Mouse (Mus musculus): Measurements from ENCODE around the gene Ankrd11. TPM values are rescaled to one million over a fixed set of nuclear protein-coding genes. Genes with fewer than 3 reads are reported as not detected.
A peak's percentile ranks its signal among the peaks of the same experiment; 100 is the strongest.
"Not testable (repeated sequence)": the region's sequence is repeated elsewhere in the genome, so short reads cannot be mapped to it uniquely, and the experiment has no call there.

Ankrd11 gene
- polyA plus RNA-seq, 1 experiment from 2014 or later = 34.4 TPM

- ATAC-seq = no peak
- no peak overlapping the region for H3K4me2 ChIP-seq (replicated peaks)
Observed at GRCm38 (mm10) chr8:123051458-123051857, 9.4 kb upstream of the Ankrd11 start.

GRCm38 (mm10) chr8:123048402-123048801 lies 6.3 kb upstream of the Ankrd11 start:
- H3K36me3 ChIP-seq = no peaks in the 10 kb centered on the region
- no peaks in the 10 kb centered on the region for H3K9me3 ChIP-seq
- no peak overlapping the region for H3K27ac ChIP-seq
- 94% methylated on average over 7 of the region's 7 CpGs for WGBS
- peaks cover 7% of the 10 kb centered on the region for H3K4me1 ChIP-seq (replicated peaks)
- H3K27me3 ChIP-seq = no peaks in the 10 kb centered on the region
- no peak for ATAC-seq
- H3K9ac ChIP-seq (replicated peaks) = no peak overlapping the region
- no peak overlapping the region for H3K4me3 ChIP-seq (replicated peaks)
- H3K4me2 ChIP-seq (replicated peaks) = no peak overlapping the region

More at GRCm38 (mm10) chr8:123051458-123051857, 9.4 kb upstream of the Ankrd11 start:
- Histone ChIP-seq H3K9ac (replicated peaks) (no peak overlapping the region), H3K4me1 (replicated peaks) (no peaks in the 10 kb centered on the region), H3K4me3 (replicated peaks) (no peak overlapping the region), H3K27me3 (no peaks in the 10 kb centered on the region), H3K9me3 (no peaks in the 10 kb centered on the region), H3K36me3 (no peaks in the 10 kb centered on the region), H3K27ac (no peak overlapping the region)
- WGBS = 76% methylated on average over 5 of the region's 5 CpGs

- H3K27ac ChIP-seq = no peak overlapping the region
- H3K4me3 ChIP-seq (replicated peaks) = no peak overlapping the region
- no peaks in the 10 kb centered on the region for H3K36me3 ChIP-seq
- no peak overlapping the region for H3K4me2 ChIP-seq (replicated peaks)
- WGBS = 89% methylated on average over 7 of the region's 7 CpGs
- no peak overlapping the region; the same call in 1 of the 2 replicates for H3K9ac ChIP-seq (replicated peaks)
- no peaks in the 10 kb centered on the region for H3K27me3 ChIP-seq
- no peak for ATAC-seq
- peaks cover 12% of the 10 kb centered on the region for H3K4me1 ChIP-seq (replicated peaks)
- H3K9me3 ChIP-seq = no peaks in the 10 kb centered on the region
Observed at GRCm38 (mm10) chr8:123047827-123048226, 5.8 kb upstream of the Ankrd11 start.

- 85% methylated on average over 4 of the region's 4 CpGs for WGBS
- Histone ChIP-seq H3K4me3 (replicated peaks) (no peak overlapping the region), H3K27ac (no peak overlapping the region), H3K36me3 (no peaks in the 10 kb centered on the region), H3K27me3 (no peaks in the 10 kb centered on the region), H3K4me1 (replicated peaks) (peaks cover 12% of the 10 kb centered on the region), H3K9ac (replicated peaks) (no peak overlapping the region), H3K4me2 (replicated peaks) (no peak overlapping the region), H3K9me3 (no peaks in the 10 kb centered on the region)
- ATAC-seq = no peak
Observed at GRCm38 (mm10) chr8:123046706-123047105, 4.6 kb upstream of the Ankrd11 start.

GRCm38 (mm10) chr8:123044743-123045425 lies 2.8 kb upstream of the Ankrd11 start:
- not testable (repeated sequence) for ATAC-seq; H3K27ac ChIP-seq; H3K4me3 ChIP-seq (replicated peaks); H3K27me3 ChIP-seq; H3K36me3 ChIP-seq; H3K9ac ChIP-seq (replicated peaks); H3K4me2 ChIP-seq (replicated peaks); H3K9me3 ChIP-seq
- WGBS = 97% methylated on average over 23 of the region's 23 CpGs
- H3K4me1 ChIP-seq (replicated peaks) = peaks cover 23% of the 10 kb centered on the region

- Histone ChIP-seq H3K9ac (replicated peaks) (no peak overlapping the region), H3K27me3 (no peaks in the 10 kb centered on the region), H3K36me3 (no peaks in the 10 kb centered on the region), H3K4me3 (replicated peaks) (no peak overlapping the region), H3K4me2 (replicated peaks) (no peak overlapping the region), H3K27ac (no peak overlapping the region), H3K4me1 (replicated peaks) (peaks cover 33% of the 10 kb centered on the region), H3K9me3 (no peaks in the 10 kb centered on the region)
- no peak for ATAC-seq
- 88% methylated on average over 3 of the region's 3 CpGs for WGBS
Observed at GRCm38 (mm10) chr8:123043941-123044340, 1.9 kb upstream of the Ankrd11 start.

- Histone ChIP-seq H3K36me3 (no peaks in the 10 kb centered on the region), H3K9ac (replicated peaks) (peak overlapping the region; percentile 88), H3K27me3 (no peaks in the 10 kb centered on the region), H3K4me2 (replicated peaks) (peak overlapping the region; percentile 72), H3K27ac (peak overlapping the region; percentile 95), H3K4me1 (replicated peaks) (peaks cover 39% of the 10 kb centered on the region), H3K4me3 (replicated peaks) (peak overlapping the region; percentile 100), H3K9me3 (no peaks in the 10 kb centered on the region)
- WGBS = 29% methylated on average over 22 of the region's 22 CpGs
- no peak for ATAC-seq
Observed at GRCm38 (mm10) chr8:123042974-123043625, 1.0 kb upstream of the Ankrd11 start.

GRCm38 (mm10) chr8:123041774-123042105 lies 337 bp downstream of the Ankrd11 start:
- ATAC-seq = no peak
- peak overlapping the region; percentile 97 for H3K27ac ChIP-seq
- H3K27me3 ChIP-seq = no peaks in the 10 kb centered on the region
- H3K36me3 ChIP-seq = no peaks in the 10 kb centered on the region
- peak overlapping the region; percentile 79 for H3K4me2 ChIP-seq (replicated peaks)
- H3K4me1 ChIP-seq (replicated peaks) = peaks cover 49% of the 10 kb centered on the region
- H3K9me3 ChIP-seq = no peaks in the 10 kb centered on the region
- under 1% methylated on average over 31 of the region's 60 CpGs for WGBS
- H3K4me3 ChIP-seq (replicated peaks) = peak overlapping the region; percentile 100
- H3K9ac ChIP-seq (replicated peaks) = peak overlapping the region; percentile 99

GRCm38 (mm10) chr8:123041008-123041773 lies 886 bp downstream of the Ankrd11 start:
- Histone ChIP-seq H3K4me1 (replicated peaks) (peaks cover 49% of the 10 kb centered on the region), H3K4me3 (replicated peaks) (peak overlapping the region; percentile 100), H3K9ac (replicated peaks) (peak overlapping the region; percentile 99), H3K9me3 (no peaks in the 10 kb centered on the region), H3K27me3 (no peaks in the 10 kb centered on the region), H3K4me2 (replicated peaks) (peak overlapping the region; percentile 79), H3K36me3 (no peaks in the 10 kb centered on the region), H3K27ac (peak overlapping the region; percentile 97)
- ATAC-seq = peak; percentile 6; the same call in 1 of the 2 replicates
- under 1% methylated on average over 57 of the region's 71 CpGs for WGBS

- WGBS = 8% methylated on average over 4 of the region's 4 CpGs
- H3K27me3 ChIP-seq = no peaks in the 10 kb centered on the region
- peak overlapping the region; percentile 100 for H3K4me3 ChIP-seq (replicated peaks)
- no peaks in the 10 kb centered on the region for H3K9me3 ChIP-seq
- H3K36me3 ChIP-seq = no peaks in the 10 kb centered on the region
- H3K4me2 ChIP-seq (replicated peaks) = peak overlapping the region; percentile 79
- peak overlapping the region; percentile 99 for H3K9ac ChIP-seq (replicated peaks)
- peaks cover 54% of the 10 kb centered on the region for H3K4me1 ChIP-seq (replicated peaks)
- peak overlapping the region; percentile 97 for H3K27ac ChIP-seq
- no peak for ATAC-seq
Observed at GRCm38 (mm10) chr8:123040110-123040650, 1.9 kb downstream of the Ankrd11 start.

GRCm38 (mm10) chr8:123039376-123040109 lies 2.5 kb downstream of the Ankrd11 start:
- H3K9ac ChIP-seq (replicated peaks) = peak overlapping the region; percentile 99; the same call in 1 of the 2 replicates
- 24% methylated on average over 11 of the region's 11 CpGs for WGBS

More at GRCm38 (mm10) chr8:123039376-123040109, 2.5 kb downstream of the Ankrd11 start:
- Histone ChIP-seq H3K27me3 (no peaks in the 10 kb centered on the region), H3K9me3 (no peaks in the 10 kb centered on the region), H3K27ac (peak overlapping the region; percentile 97), H3K4me2 (replicated peaks) (peak overlapping the region; percentile 79), H3K4me1 (replicated peaks) (peaks cover 60% of the 10 kb centered on the region), H3K36me3 (no peaks in the 10 kb centered on the region), H3K4me3 (replicated peaks) (peak overlapping the region; percentile 100)
- no peak for ATAC-seq

Data from midbrain, embryonic 13.5 days (tissue).